In the genomic region with DNA sequence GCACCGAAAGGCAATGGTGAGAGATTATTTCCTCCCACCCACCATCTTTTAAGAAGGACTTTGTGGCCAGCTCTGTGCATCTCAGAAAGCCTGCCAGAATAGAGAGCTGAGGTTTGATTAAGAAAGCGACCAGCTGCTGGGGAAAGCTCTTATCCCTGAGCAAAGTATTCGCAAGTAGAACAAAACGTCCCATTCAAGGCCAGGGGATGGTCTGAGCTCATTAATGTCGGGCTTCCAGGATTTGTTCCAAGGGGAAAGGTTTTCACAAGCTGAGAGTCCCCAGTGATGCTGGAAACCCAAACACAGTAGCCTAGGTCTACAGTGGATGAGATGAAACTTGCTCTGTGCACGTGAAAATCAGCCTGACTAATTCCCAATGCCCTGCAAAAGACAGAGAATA, we compare ENCODE assay signal across 8 mouse cellular contexts.
DNase-seq lines count a peak whose midpoint lies in the region; ATAC-seq and TF ChIP-seq lines count a peak whose summit lies in the region.

No protein-coding gene starts in this region.

- H3K9ac ChIP-seq in kidney, embryonic 14.5 days (ENCODE audit: low read depth, low read length), result no peak overlapping the region
- H3K9ac ChIP-seq in embryonic facial prominence, embryonic 14.5 days (ENCODE audit: low read depth, low read length), result no peak overlapping the region
- no peak overlapping the region for H3K9ac ChIP-seq in heart, embryonic 14.5 days (ENCODE audit: low read length)
- H3K9ac ChIP-seq in midbrain, embryonic 12.5 days (replicated peaks), result no peak overlapping the region

- 38% methylated on average over 6 of the region's 6 CpGs for whole genome bisulfite sequencing in kidney, embryonic 14.5 days
- WGBS in embryonic facial prominence, embryonic 14.5 days, result 32% methylated on average over 6 of the region's 6 CpGs
- 52% methylated on average over 6 of the region's 6 CpGs for WGBS in heart, embryonic 14.5 days
- WGBS in midbrain, embryonic 12.5 days, result 20% methylated on average over 6 of the region's 6 CpGs
- WGBS in thymus, adult 2 months, result 88% methylated on average over 6 of the region's 6 CpGs

- H3K4me2 ChIP-seq in kidney, embryonic 14.5 days (replicated peaks; ENCODE audit: low read depth, low read length), result no peak overlapping the region
- H3K4me2 ChIP-seq in embryonic facial prominence, embryonic 14.5 days (ENCODE audit: low read depth, low read length), result no peak overlapping the region
- H3K4me2 ChIP-seq in heart, embryonic 14.5 days (ENCODE audit: low read length), result no peak overlapping the region
- no peak overlapping the region for H3K4me2 ChIP-seq in midbrain, embryonic 12.5 days (replicated peaks)

- peaks cover 8% of the 10 kb centered on the region for H3K4me1 ChIP-seq in kidney, embryonic 14.5 days (ENCODE audit: control insufficient read depth, insufficient read depth, low read length)
- peaks cover 14% of the 10 kb centered on the region; the same call in 1 of the 2 replicates for H3K4me1 ChIP-seq in embryonic facial prominence, embryonic 14.5 days (ENCODE audit: control insufficient read depth, insufficient read depth, low read length)
- H3K4me1 ChIP-seq in heart, embryonic 14.5 days (ENCODE audit: control insufficient read depth in 2 of 2, insufficient read depth in 2 of 2, low read length in 2 of 2), result peaks cover 0 to 7% of the 10 kb centered on the region in 2 experiments; a peak in 2 of 4 replicates
- H3K4me1 ChIP-seq in midbrain, embryonic 12.5 days, result peaks cover 26% of the 10 kb centered on the region
- no peaks in the 10 kb centered on the region for H3K4me1 ChIP-seq in thymus, adult 2 months (replicated peaks; ENCODE audit: control insufficient read depth, insufficient read depth, low read length)

- ATAC-seq in kidney, embryonic 14.5 days (ENCODE audit: low FRiP score, low TSS enrichment), result no peak
- no peak for ATAC-seq in embryonic facial prominence, embryonic 14.5 days (ENCODE audit: low read depth)
- ATAC-seq in heart, embryonic 14.5 days (ENCODE audit: insufficient number of reproducible peaks, insufficient read depth, low FRiP score, low read depth), result no peak
- no peak for ATAC-seq in midbrain, embryonic 12.5 days (ENCODE audit: low FRiP score, low read depth)
- no peak for ATAC-seq in activated CD4-positive, CD25-positive, alpha-beta regulatory T cell, adult 4 months
- ATAC-seq in monocyte, adult 5-6 weeks (replicated peaks; ENCODE audit: insufficient number of reproducible peaks, low FRiP score, low TSS enrichment, poor library complexity, severe bottlenecking), result no peak

- no peak for TF ChIP-seq POLR2A in thymus, adult 2 months (IDR thresholded peaks at IDR 0.05; ENCODE audit: control insufficient read depth, extremely low read depth, insufficient read depth, low read length, poor library complexity)

- DNase-seq in kidney, adult 9 months, result no peak
- peak; percentile 51 for DNase-seq in embryonic facial prominence, embryonic 14.5 days (ENCODE audit: low spot score)
- DNase-seq in thymus, adult 2 months, result no peak

- no peak overlapping the region for H3K4me3 ChIP-seq in kidney, embryonic 14.5 days (ENCODE audit: low read length)
- no peak overlapping the region for H3K4me3 ChIP-seq in embryonic facial prominence, embryonic 14.5 days (ENCODE audit: low read depth, low read length)
- H3K4me3 ChIP-seq in heart, embryonic 14.5 days (ENCODE audit: control insufficient read depth in 1 of 2, insufficient read depth in 1 of 2, low read depth in 1 of 2, low read length in 2 of 2), result no peak overlapping the region
- H3K4me3 ChIP-seq in midbrain, embryonic 12.5 days, result no peak overlapping the region
- no peak overlapping the region for H3K4me3 ChIP-seq in thymus, adult 2 months (ENCODE audit: control insufficient read depth, insufficient read depth, low read length)

- TF ChIP-seq CTCF in thymus, adult 2 months (IDR thresholded peaks at IDR 0.05; ENCODE audit: borderline replicate concordance, control insufficient read depth, extremely low read depth, insufficient read depth, low read length, poor library complexity), result no peak

- no peaks in the 10 kb centered on the region for H3K9me3 ChIP-seq in kidney, embryonic 14.5 days (ENCODE audit: control insufficient read depth, low read length)
- H3K9me3 ChIP-seq in embryonic facial prominence, embryonic 14.5 days (ENCODE audit: control insufficient read depth, low read length), result peaks cover 5% of the 10 kb centered on the region; the same call in 1 of the 2 replicates
- peaks cover 5% of the 10 kb centered on the region; the same call in 1 of the 2 replicates for H3K9me3 ChIP-seq in heart, embryonic 14.5 days (ENCODE audit: control insufficient read depth, low read length)
- no peaks in the 10 kb centered on the region for H3K9me3 ChIP-seq in midbrain, embryonic 12.5 days

- peaks cover 83% of the 10 kb centered on the region for H3K36me3 ChIP-seq in kidney, embryonic 14.5 days (ENCODE audit: control insufficient read depth, insufficient read depth, low read length)
- H3K36me3 ChIP-seq in embryonic facial prominence, embryonic 14.5 days (ENCODE audit: control insufficient read depth, insufficient read depth, low read length), result peaks cover 96% of the 10 kb centered on the region
- peaks cover 59% of the 10 kb centered on the region for H3K36me3 ChIP-seq in heart, embryonic 14.5 days (ENCODE audit: control insufficient read depth, insufficient read depth, low read length)
- H3K36me3 ChIP-seq in midbrain, embryonic 12.5 days, result peaks cover 92% of the 10 kb centered on the region
- no peaks in the 10 kb centered on the region for H3K36me3 ChIP-seq in thymus, adult 2 months (ENCODE audit: control insufficient read depth, insufficient read depth, low read length)

- no peaks in the 10 kb centered on the region for H3K27me3 ChIP-seq in kidney, embryonic 14.5 days (ENCODE audit: control insufficient read depth, insufficient read depth, low read length)
- H3K27me3 ChIP-seq in embryonic facial prominence, embryonic 14.5 days (replicated peaks; ENCODE audit: control insufficient read depth, insufficient read depth, low read length), result no peaks in the 10 kb centered on the region
- H3K27me3 ChIP-seq in heart, embryonic 14.5 days (ENCODE audit: control insufficient read depth, insufficient read depth, low read length), result no peaks in the 10 kb centered on the region
- H3K27me3 ChIP-seq in midbrain, embryonic 12.5 days, result no peaks in the 10 kb centered on the region
- no peaks in the 10 kb centered on the region for H3K27me3 ChIP-seq in thymus, adult 2 months (ENCODE audit: control insufficient read depth, insufficient read depth, low read length)

- peak overlapping the region; percentile 77; the same call in 1 of the 2 replicates for H3K27ac ChIP-seq in kidney, embryonic 14.5 days (ENCODE audit: low read depth, low read length)
- peak overlapping the region; percentile 65 for H3K27ac ChIP-seq in embryonic facial prominence, embryonic 14.5 days (replicated peaks; ENCODE audit: low read depth, low read length)
- peak overlapping the region; percentile 56 to 57; a peak in 1 of 4 replicates for H3K27ac ChIP-seq in heart, embryonic 14.5 days (replicated peaks in 1 of 2; ENCODE audit: control insufficient read depth in 1 of 2, insufficient read depth in 1 of 2, low read depth in 2 of 2, low read length in 2 of 2)
- peak overlapping the region; percentile 46 for H3K27ac ChIP-seq in midbrain, embryonic 12.5 days (replicated peaks)
- no peak overlapping the region for H3K27ac ChIP-seq in thymus, adult 2 months (ENCODE audit: control insufficient read depth, insufficient read depth, low read length)
